Mouse (Mus musculus) small intestine, adult 2 months (tissue): Measurements from ENCODE around the gene Ndel1. TPM values are rescaled to one million over a fixed set of nuclear protein-coding genes. Genes with fewer than 3 reads are reported as not detected.

ENCODE experiments used
- H3K27ac ChIP-seq: fragments of 200-500 bp; 2 replicates; pipeline ENCODE4 v1.5.1; 2012; ENCODE audit warnings: low read depth, low read length, control low read depth, inconsistent platforms; ENCODE audit not compliant: insufficient read depth
- H3K27me3 ChIP-seq: fragments of 200-500 bp; 2 replicates; pipeline ENCODE4 v1.6.1; 2012; ENCODE audit warnings: mild to moderate bottlenecking, moderate library complexity, low read length, inconsistent platforms; ENCODE audit not compliant: control insufficient read depth, insufficient read depth
- H3K36me3 ChIP-seq: fragments of 200-500 bp; 2 replicates; pipeline ENCODE4 v1.6.1; 2012; ENCODE audit warnings: mild to moderate bottlenecking, low read length, control low read depth, inconsistent platforms; ENCODE audit not compliant: control insufficient read depth, insufficient read depth
- H3K4me1 ChIP-seq: fragments of 200-500 bp; 2 replicates; pipeline ENCODE4 v1.6.1; 2012; ENCODE audit warnings: low read length, inconsistent platforms, mixed read lengths; ENCODE audit not compliant: control insufficient read depth, insufficient read depth, insufficient read length
- H3K4me3 ChIP-seq: fragments of 200-500 bp; 2 replicates; pipeline ENCODE4 v1.5.1; 2012; ENCODE audit warnings: low read depth, mild to moderate bottlenecking, control low read depth, inconsistent platforms, low read length, moderate library complexity
- CTCF ChIP-seq: fragments of 200-500 bp; IDR thresholded peaks from 2 replicates; pipeline ENCODE4 v1.5.1; 2012; ENCODE audit warnings: low read depth, mild to moderate bottlenecking, control low read depth, inconsistent platforms, low read length, moderate library complexity, mixed read lengths; ENCODE audit not compliant: insufficient replicate concordance, insufficient read length; ENCODE audit errors: extremely low read depth
- POLR2A ChIP-seq: fragments of 200-500 bp; IDR thresholded peaks from 2 replicates; pipeline ENCODE4 v1.6.1; 2012; ENCODE audit warnings: low read depth, mild to moderate bottlenecking, control low read depth, inconsistent platforms, low read length, moderate library complexity
- WGBS: fragments of 180-500 bp; shearing (Covaris S2); methylation state at CpG from one replicate; pipeline ENCODE4 v1.1.7; 2018; 5-methylcytosine and 5-hydroxymethylcytosine counted together
- polyA plus RNA-seq: library from polyadenylated mRNA; depleted of rRNA; stranded (reverse); fragments of >200 nt; gene quantifications from 2 replicates; pipeline ENCODE4 v1.2.3, GENCODE M21; 2012

Gene Ndel1
- polyA plus RNA-seq, 1 experiment, result 36.8 TPM

DNA sequence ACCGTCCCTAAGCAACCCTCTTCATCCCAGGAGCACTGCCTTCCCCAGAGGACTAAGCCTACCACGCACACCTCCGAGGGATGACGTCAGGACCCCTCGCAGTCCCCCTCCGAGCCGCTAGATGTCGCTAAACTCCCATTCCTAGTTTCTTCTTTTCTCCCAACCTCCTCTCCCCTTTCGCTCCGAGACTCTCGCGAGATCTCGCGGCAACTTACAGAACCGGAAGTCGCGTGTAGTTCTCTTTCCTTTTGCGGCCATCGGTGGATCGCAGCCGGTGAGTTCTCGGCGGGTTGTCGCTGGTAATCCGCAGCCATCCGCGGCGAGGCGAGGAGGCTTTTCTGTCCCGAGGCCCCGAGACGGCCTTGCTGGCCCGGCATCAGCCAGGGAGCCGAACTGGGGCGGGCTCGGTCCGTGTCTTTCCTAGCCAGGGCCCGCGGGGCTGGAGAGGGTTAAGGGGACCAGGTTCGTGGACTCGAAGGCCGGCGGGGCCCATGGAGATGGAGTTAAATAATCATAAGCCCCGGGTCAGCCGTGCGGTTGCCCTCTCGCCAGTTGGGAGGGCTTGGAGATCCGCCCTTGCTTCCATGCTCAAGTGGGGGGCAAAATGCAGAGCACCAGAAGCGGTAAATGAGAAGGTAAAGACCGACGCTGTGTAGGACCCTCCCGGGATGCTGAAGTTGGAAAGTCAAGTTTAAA, 29.8 kb upstream of the Ndel1 start, which contains the start of gene Rpl26:
Rpl26 (plus strand) TSS at position 233 of the 696 bp plus-strand sequence.
- TF ChIP-seq POLR2A (peak; percentile 80), CTCF (peak; percentile 97)
- WGBS, result under 1% methylated on average over 52 of the region's 52 CpGs

DNA sequence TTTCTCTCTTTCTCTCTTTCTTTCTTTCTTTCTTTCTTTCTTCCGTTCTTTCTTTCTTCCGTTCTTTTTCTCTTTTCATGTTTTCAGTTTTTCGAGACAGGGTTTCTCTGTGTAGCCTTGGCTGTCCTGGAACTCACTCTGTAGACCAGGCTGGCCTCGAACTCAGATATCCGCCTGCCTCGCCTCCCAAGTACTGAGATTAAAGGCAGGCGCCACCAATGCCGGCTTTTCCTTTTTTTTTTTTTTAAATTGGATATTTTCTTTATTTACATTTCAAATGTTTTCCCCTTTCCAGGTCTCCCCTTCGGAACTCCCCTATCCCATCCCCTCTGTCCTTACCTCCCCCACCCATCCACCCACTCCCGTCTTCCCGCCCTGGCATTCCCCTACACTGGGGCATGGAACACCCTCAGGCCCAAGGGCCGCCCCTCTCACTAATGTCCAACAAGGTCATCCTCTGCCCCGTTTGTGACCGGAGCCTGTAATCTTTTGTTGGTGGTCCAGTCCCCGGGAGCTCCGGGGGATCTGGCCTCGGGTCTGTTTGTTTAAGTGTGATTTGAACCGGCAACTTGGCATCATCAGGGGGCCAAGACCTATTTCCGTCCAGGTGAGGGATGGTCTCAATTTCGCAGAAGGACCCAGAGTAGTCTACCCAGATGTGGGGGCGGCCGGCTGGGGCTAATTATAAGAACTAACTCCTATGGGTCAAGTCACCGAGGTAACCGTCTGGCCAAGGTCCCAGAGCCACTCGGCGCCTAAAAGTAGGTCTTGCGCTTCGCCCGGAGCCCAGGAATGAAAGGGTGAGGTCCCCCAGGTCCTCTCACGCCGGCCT, 29.1 kb upstream of the Ndel1 start:
- Histone ChIP-seq H3K4me1 (peaks cover 5% of the 10 kb centered on the region), H3K4me3 (peak overlapping the region; percentile 60), H3K27me3 (no peaks in the 10 kb centered on the region), H3K36me3 (peaks cover 23% of the 10 kb centered on the region), H3K27ac (no peak overlapping the region)
- 27% methylated on average over 31 of the region's 31 CpGs for WGBS
- TF ChIP-seq POLR2A (no peak), CTCF (no peak)

More for the DNA sequence above, 29.8 kb upstream of the Ndel1 start, which contains the start of gene Rpl26:
- Histone ChIP-seq H3K27ac (peak within 1 kb of the TSS; percentile 49), H3K4me1 (peaks cover 5% of the 10 kb centered on the region), H3K4me3 (peak within 1 kb of the TSS; percentile 94), H3K27me3 (no peaks in the 10 kb centered on the region), H3K36me3 (peaks cover 30% of the 10 kb centered on the region)

DNA sequence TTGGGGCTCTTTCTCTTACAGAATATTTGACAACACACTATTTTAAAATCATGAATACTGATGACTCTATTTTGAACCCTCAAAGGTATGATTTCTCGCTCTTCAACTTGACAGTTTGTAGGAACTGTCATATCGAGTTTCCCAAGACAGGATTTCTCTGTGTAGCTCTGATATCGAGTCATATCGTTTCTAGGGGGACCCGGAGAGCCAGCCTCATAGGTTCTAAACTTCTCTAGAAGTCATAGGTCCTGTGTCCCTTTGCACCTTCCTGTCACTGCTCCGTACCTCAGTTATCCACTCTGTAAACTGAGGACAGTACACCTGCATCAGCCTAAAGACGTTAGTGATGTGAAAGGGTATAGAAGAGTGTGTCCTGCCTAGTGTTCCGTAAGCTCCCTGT, 28.2 kb upstream of the Ndel1 start:
- no peak overlapping the region for H3K4me3 ChIP-seq
- peaks cover 5% of the 10 kb centered on the region for H3K4me1 ChIP-seq
- H3K27me3 ChIP-seq, result no peaks in the 10 kb centered on the region
- peaks cover 15% of the 10 kb centered on the region for H3K36me3 ChIP-seq
- TF ChIP-seq POLR2A (no peak), CTCF (no peak)
- H3K27ac ChIP-seq, result no peak overlapping the region
- WGBS, result 76% methylated on average over 8 of the region's 8 CpGs

DNA sequence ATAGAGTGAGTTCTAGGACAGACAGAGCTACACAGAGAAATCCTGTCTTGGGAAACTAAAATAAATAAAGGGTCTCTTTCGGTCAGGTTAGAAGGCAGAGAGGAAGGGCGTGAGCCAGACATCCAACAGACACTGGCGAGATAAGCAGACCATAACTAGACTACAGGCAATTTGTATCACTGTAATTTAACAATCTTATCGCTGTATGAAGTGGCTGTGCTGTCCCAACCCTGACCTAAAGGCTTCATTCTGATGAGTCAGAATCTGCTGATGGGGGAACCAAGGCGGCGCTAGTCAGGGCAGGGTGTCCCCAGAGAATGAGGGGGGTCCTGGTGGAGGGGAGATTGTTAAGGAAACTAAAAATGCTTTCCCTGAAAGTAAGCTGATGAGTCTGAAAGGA, 27.1 kb upstream of the Ndel1 start:
- Histone ChIP-seq H3K4me1 (peaks cover 5% of the 10 kb centered on the region), H3K27ac (no peak overlapping the region), H3K4me3 (no peak overlapping the region), H3K36me3 (peaks cover 7% of the 10 kb centered on the region), H3K27me3 (no peaks in the 10 kb centered on the region)
- TF ChIP-seq CTCF, result no peak
- TF ChIP-seq POLR2A, result no peak
- 56% methylated on average over 6 of the region's 6 CpGs for WGBS

DNA sequence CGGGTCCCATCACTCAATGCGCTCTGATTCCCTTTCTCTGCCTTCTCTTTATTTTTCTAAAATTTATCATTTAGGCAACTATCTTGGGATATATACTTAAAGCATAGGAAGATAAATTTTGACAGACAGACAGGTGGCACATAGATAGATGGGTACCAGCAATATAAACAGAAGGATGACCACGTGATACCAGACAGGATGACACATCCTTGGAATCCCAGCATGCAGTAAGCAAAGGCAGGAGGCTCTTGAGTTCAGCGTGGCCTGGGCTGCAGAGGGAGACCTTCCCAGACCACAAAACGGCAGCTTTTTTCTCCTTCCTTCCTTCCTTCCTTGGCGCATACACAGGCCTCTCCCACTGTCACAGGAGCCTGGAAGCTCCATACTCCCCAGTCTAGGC, 26.2 kb upstream of the Ndel1 start:
- 63% methylated on average over 6 of the region's 6 CpGs for WGBS
- H3K4me1 ChIP-seq, result peaks cover 5% of the 10 kb centered on the region
- no peak overlapping the region for H3K4me3 ChIP-seq
- no peak for TF ChIP-seq CTCF
- no peak for TF ChIP-seq POLR2A
- no peak overlapping the region for H3K27ac ChIP-seq
- H3K36me3 ChIP-seq, result no peaks in the 10 kb centered on the region
- H3K27me3 ChIP-seq, result no peaks in the 10 kb centered on the region

DNA sequence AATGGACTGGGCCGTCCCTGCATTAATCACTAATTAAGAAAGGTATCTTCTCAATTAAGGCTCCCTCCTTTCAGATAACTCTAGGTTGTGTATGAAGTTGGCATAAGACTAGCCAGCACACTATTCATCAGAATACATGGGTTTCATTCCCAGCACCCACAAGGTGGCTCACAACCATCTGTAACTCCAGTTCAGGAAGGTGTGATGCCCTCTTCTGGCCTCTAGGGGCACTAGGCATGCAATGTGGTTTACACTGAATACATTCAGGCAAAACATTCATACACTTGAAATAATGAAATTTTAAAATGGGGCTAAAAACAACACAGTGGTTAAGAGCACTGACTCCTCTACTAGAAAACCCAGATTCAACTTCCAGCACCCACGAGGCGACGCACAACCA, 25.5 kb upstream of the Ndel1 start:
- Histone ChIP-seq H3K27ac (no peak overlapping the region), H3K36me3 (no peaks in the 10 kb centered on the region), H3K4me3 (no peak overlapping the region), H3K27me3 (no peaks in the 10 kb centered on the region), H3K4me1 (peaks cover 5% of the 10 kb centered on the region)
- TF ChIP-seq CTCF (peak; percentile 49; the same call in 1 of the 2 replicates), POLR2A (no peak)
- 53% methylated on average over 4 of the region's 4 CpGs for WGBS

DNA sequence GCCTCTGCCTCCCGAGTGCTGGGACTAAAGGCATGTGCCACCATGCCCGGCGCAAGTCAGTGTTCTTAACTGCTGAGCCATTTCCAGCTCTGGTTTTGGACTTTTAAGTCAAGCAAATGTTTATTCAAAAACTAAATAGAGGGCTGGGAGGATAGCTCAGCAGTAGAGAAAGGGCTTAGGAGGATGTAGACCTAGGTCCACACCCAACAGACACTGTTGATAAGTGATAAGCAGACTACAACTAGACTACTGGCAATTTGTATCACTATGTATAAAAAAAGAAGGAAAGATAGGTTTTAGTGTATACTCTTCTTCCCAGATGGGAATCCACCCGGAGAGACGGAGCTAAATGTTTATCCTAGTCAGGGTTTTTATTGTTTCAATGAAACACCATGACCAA, 24.6 kb upstream of the Ndel1 start:
- Histone ChIP-seq H3K36me3 (no peaks in the 10 kb centered on the region), H3K27ac (no peak overlapping the region), H3K4me3 (no peak overlapping the region), H3K4me1 (peaks cover 5% of the 10 kb centered on the region), H3K27me3 (no peaks in the 10 kb centered on the region)
- 88% methylated on average over 5 of the region's 5 CpGs for WGBS
- TF ChIP-seq CTCF (no peak), POLR2A (no peak)
